Comparison of ENCODE assay signal across 22 mouse cellular contexts in genomic region chr17:46467830-46468229, GRCm38 (mm10). TPM values are rescaled to one million over a fixed set of nuclear protein-coding genes. Genes with fewer than 3 reads are reported as not detected.
DNase-seq lines count a peak whose midpoint lies in the region; ATAC-seq and TF ChIP-seq lines count a peak whose summit lies in the region.
"Had no signal": no experiment of that assay in that cellular context is flagged by ENCODE, and none has a peak within 500 bp of the region (broad histone marks: within the 10 kb centered on the region; RNA-seq: fewer than 3 reads in every experiment).

No protein-coding gene starts in this region.

- no peak overlapping the region for H3K4me3 ChIP-seq in lung, embryonic 14.5 days (ENCODE audit: low read depth, low read length)
- H3K4me3 ChIP-seq: embryonic facial prominence, embryonic 12.5 days; kidney, embryonic 15.5 days; liver, embryonic 13.5 days; neural tube, embryonic 12.5 days had no signal

- 0 out of 2 replicates have a peak, but pooled peaks have one; percentile 18 for ATAC-seq in lung, embryonic 14.5 days (ENCODE audit: insufficient read depth)
- ATAC-seq in granulocyte monocyte progenitor cell, adult 5-6 weeks (replicated peaks; ENCODE audit: poor library complexity, severe bottlenecking): no peak

- TF ChIP-seq CTCF in lung, embryonic 14.5 days (IDR thresholded peaks at IDR 0.05; ENCODE audit: low read depth): no peak

- WGBS in lung, embryonic 14.5 days: 57% methylated on average over 9 of the region's 9 CpGs

- no peak overlapping the region for H3K9ac ChIP-seq in lung, embryonic 14.5 days
- H3K9ac ChIP-seq: embryonic facial prominence, embryonic 12.5 days; kidney, embryonic 15.5 days; liver, embryonic 13.5 days had no signal

- DNase-seq in cerebellum, adult 11 months: peak; percentile 62
- DNase-seq in cerebellum, postnatal 4 days (ENCODE audit: low spot score in 2 of 2): no peak
- DNase-seq in lung, embryonic 14.5 days: peak; percentile 21
- DNase-seq in lung, postnatal 25 days (ENCODE audit: low spot score): no peak
- peak; percentile 57 to 71 for DNase-seq in cerebellum, postnatal 25 days
- DNase-seq in testis, postnatal 10 days (ENCODE audit: low spot score): no peak
- DNase-seq in natural killer cell, adult 2 months (ENCODE audit: low spot score in 2 of 2): no peak
- DNase-seq: adrenal gland, adult 2 months; heart, adult 11 months; liver, embryonic 13.5 days; lung, postnatal 14 days; right cerebral cortex, postnatal 25 days had no signal

- H3K4me1 ChIP-seq in lung, embryonic 14.5 days (ENCODE audit: insufficient read depth): no peaks in the 10 kb centered on the region
- H3K4me1 ChIP-seq: embryonic facial prominence, embryonic 12.5 days; liver, embryonic 13.5 days; neural tube, embryonic 12.5 days had no signal

- H3K27me3 ChIP-seq in lung, embryonic 14.5 days (ENCODE audit: insufficient read depth, low read length): no peaks in the 10 kb centered on the region
- H3K27me3 ChIP-seq: neural tube, embryonic 12.5 days had no signal

- H3K36me3 ChIP-seq in lung, embryonic 14.5 days (ENCODE audit: insufficient read depth): no peaks in the 10 kb centered on the region
- H3K36me3 ChIP-seq: embryonic facial prominence, embryonic 12.5 days; kidney, embryonic 15.5 days; liver, embryonic 13.5 days had no signal

- H3K9me3 ChIP-seq in lung, embryonic 14.5 days (ENCODE audit: low read depth, low read length): no peaks in the 10 kb centered on the region
- H3K9me3 ChIP-seq: embryonic facial prominence, embryonic 12.5 days; kidney, embryonic 15.5 days; liver, embryonic 13.5 days; neural tube, embryonic 12.5 days had no signal

- H3K27ac ChIP-seq in lung, embryonic 14.5 days (ENCODE audit: low read depth): no peak overlapping the region
- H3K27ac ChIP-seq: embryonic facial prominence, embryonic 12.5 days; kidney, embryonic 15.5 days; liver, embryonic 13.5 days; neural tube, embryonic 12.5 days; stomach, postnatal 0 days had no signal

- H3K4me2 ChIP-seq in lung, embryonic 14.5 days: no peak overlapping the region
- H3K4me2 ChIP-seq: embryonic facial prominence, embryonic 12.5 days; kidney, embryonic 15.5 days; liver, embryonic 13.5 days; neural tube, embryonic 12.5 days had no signal

RNA-seq across cellular contexts. Expression of gene Ttbk1, which starts 19.6 kb away (rescaled TPM):
- 0.05 and 0.11 TPM in 2 replicates for polyA plus RNA-seq in lung, embryonic 14.5 days (2014; fragmentation: Nextera tagmentation; extraction: Ambion mirVana)
- 0.09 TPM in 1 of 2 replicates, not detected in the other for total RNA-seq in granulocyte monocyte progenitor cell, adult 5-6 weeks (2014; fragmentation: Nextera tagmentation)
- not detected in 2 replicates for total RNA-seq in granulocyte monocyte progenitor cell, adult 5-6 weeks (2017)
- total RNA-seq: common myeloid progenitor, adult 5-6 weeks had no signal

RNA-seq across cellular contexts. Expression of gene Dnph1, which starts 28.7 kb away (rescaled TPM):
- polyA plus RNA-seq in lung, embryonic 14.5 days (2014; fragmentation: Nextera tagmentation; extraction: Ambion mirVana): 50.3 and 60.8 TPM in 2 replicates
- total RNA-seq in granulocyte monocyte progenitor cell, adult 5-6 weeks (2014; fragmentation: Nextera tagmentation): 33.1 and 50.1 TPM in 2 replicates
- total RNA-seq in granulocyte monocyte progenitor cell, adult 5-6 weeks (2017): 18.8 and 25.8 TPM in 2 replicates

RNA-seq across cellular contexts. Expression of gene Slc22a7, which starts 29.6 kb away (rescaled TPM):
- not detected in 2 replicates for polyA plus RNA-seq in lung, embryonic 14.5 days (2014; fragmentation: Nextera tagmentation; extraction: Ambion mirVana)
- not detected in 2 replicates for total RNA-seq in granulocyte monocyte progenitor cell, adult 5-6 weeks (2014; fragmentation: Nextera tagmentation)
- not detected in 2 replicates for total RNA-seq in granulocyte monocyte progenitor cell, adult 5-6 weeks (2017)
- total RNA-seq: common myeloid progenitor, adult 5-6 weeks; hematopoietic stem cell, adult 5-6 weeks had no signal
- polyA plus RNA-seq: embryonic facial prominence, embryonic 12.5 days; heart, embryonic 14.5 days; kidney, embryonic 15.5 days; large intestine, adult 2 months; limb, embryonic 11.5 days; liver, embryonic 13.5 days; neural tube, embryonic 12.5 days; stomach, postnatal 0 days had no signal

RNA-seq across cellular contexts. Expression of gene Crip3, which starts 39.1 kb away (rescaled TPM):
- 0.41 TPM in 1 of 2 replicates, not detected in the other for polyA plus RNA-seq in lung, embryonic 14.5 days (2014; fragmentation: Nextera tagmentation; extraction: Ambion mirVana)
- not detected in 2 replicates for total RNA-seq in granulocyte monocyte progenitor cell, adult 5-6 weeks (2014; fragmentation: Nextera tagmentation)
- total RNA-seq in granulocyte monocyte progenitor cell, adult 5-6 weeks (2017): not detected in 2 replicates
- total RNA-seq: common myeloid progenitor, adult 5-6 weeks; hematopoietic stem cell, adult 5-6 weeks had no signal
- polyA plus RNA-seq: limb, embryonic 11.5 days; liver, embryonic 13.5 days had no signal

Comparison
In these comparisons a context has a peak if more than half of its experiments do, and no peak if none do; other contexts are left out.
1. DNase-seq: peak in cerebellum, adult 11 months (single experiment), lung, embryonic 14.5 days (single experiment) and cerebellum, postnatal 25 days (2 of 2); none in cerebellum, postnatal 4 days (0 of 2), lung, postnatal 25 days (single experiment), testis, postnatal 10 days (single experiment) and natural killer cell, adult 2 months (0 of 2).